Mouse (Mus musculus) left cerebral cortex, postnatal 10 days (tissue): Measurements from ENCODE around the gene Tmem69. TPM values are rescaled to one million over a fixed set of nuclear protein-coding genes. Genes with fewer than 3 reads are reported as not detected.

Experiments
- DNase-seq, 2 experiments: peaks; one replicate each; pipeline ENCODE4 v3.0.0; 2021 to 2022; ENCODE audit warnings: low spot score in 2 of 2, mixed read lengths in 1 of 2; ENCODE audit errors: extremely low spot score in 1 of 2
- intact Hi-C: fragments of 180-260 bp; cut with DNase I; formaldehyde crosslinking; loops from one replicate; pipeline ENCODE4 v1.15.1; 2025
- total RNA-seq, 2 experiments: library from RNA; stranded (reverse); gene quantifications; 2 replicates each; pipeline ENCODE4 v1.2.3; 2021

Tmem69 gene
- total RNA-seq, result 10 to 100 TPM; 10.9 to 12.6 TPM

DNA sequence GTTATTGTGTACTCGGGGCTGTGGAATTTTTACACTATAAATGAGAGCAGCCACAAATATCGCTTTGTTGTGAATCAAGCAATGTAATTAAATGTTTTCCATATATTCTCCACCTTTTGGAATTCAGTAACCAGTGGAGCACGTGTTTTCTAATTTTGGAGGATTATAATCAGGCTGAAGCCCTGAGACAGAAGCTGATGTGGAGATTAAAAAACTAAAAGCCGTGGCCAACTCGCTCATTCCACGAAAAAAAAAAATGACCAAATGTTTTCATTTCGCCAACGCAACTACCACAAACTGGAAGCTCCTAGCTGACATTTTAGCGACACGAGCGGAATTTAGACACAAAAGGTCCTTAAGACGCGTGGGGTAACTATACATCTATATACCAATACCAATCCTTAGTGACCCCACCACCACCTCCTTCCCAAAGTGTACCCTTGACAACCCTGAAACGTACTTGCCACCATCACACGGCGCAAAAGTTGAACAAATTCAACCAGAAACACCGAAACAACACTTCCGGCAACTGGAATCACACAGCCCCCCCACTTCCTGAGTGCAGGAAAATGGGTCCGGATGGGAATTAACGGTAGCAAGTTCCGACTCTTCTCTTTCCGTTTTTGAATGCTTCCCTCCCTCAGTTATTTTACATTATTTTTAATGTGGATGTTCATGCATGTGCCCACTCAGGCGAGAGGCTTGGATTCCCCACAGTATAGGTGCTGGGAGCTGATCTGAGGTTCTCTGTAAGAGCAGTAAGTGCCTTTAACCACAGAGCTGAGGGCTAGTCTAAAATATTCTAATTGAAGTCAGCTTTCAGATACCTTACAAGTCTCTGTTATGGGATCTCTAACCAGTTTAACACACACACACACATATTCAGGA is at the start of gene Tmem69:
TSS of gene Tmem69 (minus strand) at position 524 of the 888 bp plus-strand sequence.
- intact Hi-C loops, result no loop called here

DNA sequence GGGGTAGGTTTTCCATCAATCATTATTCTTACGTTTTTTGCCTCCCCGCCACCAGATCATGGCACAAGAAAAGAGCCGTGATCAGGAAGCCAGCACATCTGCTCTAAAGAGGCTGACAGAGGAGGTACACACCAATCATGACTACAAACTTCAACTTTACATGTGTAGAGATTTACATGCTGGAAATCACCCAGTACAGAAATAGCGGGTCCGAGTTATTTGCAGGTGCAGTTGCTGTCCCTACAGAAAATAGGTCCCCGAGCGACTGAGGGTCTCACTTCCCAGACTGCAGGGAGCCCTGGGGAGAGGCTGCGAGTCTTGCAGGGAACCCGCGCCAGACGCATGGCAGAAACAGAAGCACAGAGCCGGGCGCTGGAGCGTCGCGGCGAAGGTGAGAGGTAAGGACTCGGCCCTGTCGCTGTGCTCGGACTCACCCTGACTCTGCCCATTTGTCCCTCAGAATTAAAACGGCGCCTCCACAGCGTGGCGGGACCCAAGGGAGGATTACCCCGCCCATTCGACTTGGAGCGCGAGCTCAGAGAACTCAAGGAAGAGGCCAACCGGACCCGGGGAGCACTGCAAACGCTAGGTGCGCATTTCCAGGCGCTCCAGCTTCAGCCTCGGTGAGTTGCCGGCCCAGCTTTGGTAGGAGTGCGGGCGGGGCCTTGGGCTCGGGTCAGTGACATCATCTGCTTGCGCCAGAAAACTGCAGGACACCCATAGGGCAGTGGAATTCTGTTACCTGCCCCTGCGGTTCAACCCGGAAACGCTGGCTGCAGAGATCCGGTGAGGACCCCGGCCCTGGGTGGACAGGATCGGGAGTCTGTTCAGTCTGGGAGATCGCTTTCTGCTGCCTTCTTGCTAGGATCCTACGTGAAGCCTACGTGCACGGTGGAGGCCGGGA is 41.5 kb upstream of the Tmem69 start:
- DNase-seq, result peak; percentile 85 to 93
- intact Hi-C loops, result no loop called here

More for the DNA sequence above, at the start of gene Tmem69:
- peak; percentile 77 to 82 for DNase-seq

DNA sequence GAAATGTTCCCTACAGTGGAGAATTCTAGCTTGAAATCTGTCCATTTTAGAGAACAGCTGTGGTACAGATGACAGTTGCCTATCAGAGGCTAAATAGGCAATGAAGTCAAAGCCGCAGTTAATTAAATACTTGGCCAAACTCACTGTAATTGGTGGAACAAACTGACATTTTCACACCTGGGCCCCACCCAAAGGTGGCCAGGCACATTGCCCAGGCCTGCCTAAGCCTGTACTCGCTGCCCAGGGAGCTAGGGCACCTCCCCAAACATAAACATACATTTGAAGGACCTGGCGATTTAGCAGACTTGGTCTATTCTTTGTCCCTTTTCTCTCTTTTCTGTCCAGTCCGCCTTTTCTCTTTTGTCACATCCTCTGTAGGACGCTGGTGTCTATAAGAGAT is 40.6 kb upstream of the Tmem69 start, which contains the start of gene Ccdc17:
TSS of gene Ccdc17 (plus strand) at position 276 of the 400 bp plus-strand sequence.
- intact Hi-C loops, result no loop called here
- no peak for DNase-seq

- intact Hi-C loops, result no loop called here
- no peak for DNase-seq
Measured at GRCm38 (mm10) chr4:116595793-116596192, 40.1 kb upstream of the Tmem69 start.

GRCm38 (mm10) chr4:116558151-116558882 is 2.6 kb upstream of the Tmem69 start:
- peak in 1 of 2 experiments; percentile 15 for DNase-seq
- intact Hi-C loops, result no loop called here

DNA sequence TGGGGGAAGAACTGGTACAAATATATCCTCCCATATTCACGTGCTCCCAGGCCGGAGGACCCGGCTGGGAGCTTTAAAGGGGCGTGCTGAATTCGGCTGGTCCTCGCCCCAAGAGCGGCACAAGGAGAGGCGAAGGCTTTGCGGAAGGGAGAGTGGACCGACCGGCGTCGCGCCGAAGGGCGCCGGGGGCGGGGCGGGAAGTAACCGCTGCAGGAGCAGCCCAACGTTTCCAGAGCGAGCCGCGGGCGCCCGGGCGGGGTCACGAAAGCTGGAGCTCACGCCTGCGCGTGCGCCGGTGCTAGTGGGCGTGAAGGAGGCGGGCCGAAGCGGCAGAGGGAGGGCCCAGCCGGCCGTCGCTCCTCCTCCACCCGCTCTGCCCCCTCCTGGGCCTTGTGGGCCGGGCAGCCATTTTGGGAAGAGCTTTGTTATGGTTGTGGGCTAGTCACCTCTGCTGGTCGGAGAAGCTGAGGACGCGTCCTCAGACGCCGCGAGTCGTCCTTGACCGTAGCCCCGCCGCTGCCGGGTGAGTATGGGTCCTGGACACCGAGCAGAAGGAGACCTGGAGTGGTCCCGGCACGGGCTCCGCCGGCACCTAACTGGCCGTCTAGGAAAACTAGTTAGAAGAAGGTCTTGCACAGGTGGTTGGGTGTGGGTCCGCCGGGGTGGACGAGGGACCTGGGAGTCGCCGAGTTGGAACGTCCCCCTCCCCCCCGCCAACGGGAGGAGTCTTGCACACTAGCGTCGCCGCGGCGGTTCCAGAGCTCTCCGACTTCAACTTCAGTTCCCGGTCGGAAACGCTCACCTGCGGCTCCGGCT is 1.8 kb upstream of the Tmem69 start, which contains the start of gene Gpbp1l1:
TSS of gene Gpbp1l1 (plus strand) at position 353 of the 816 bp plus-strand sequence.
- intact Hi-C loops, result no loop called here

GRCm38 (mm10) chr4:116556561-116557305 is 997 bp upstream of the Tmem69 start:
- peak; percentile 92 to 96 for DNase-seq
- intact Hi-C loops, result no loop called here

More for the DNA sequence above, 1.8 kb upstream of the Tmem69 start, which contains the start of gene Gpbp1l1:
- peak; percentile 96 to 98 for DNase-seq

GRCm38 (mm10) chr4:116553035-116553434 is 2.7 kb downstream of the Tmem69 start:
- intact Hi-C loops, result no loop called here
- DNase-seq, result no peak

DNA sequence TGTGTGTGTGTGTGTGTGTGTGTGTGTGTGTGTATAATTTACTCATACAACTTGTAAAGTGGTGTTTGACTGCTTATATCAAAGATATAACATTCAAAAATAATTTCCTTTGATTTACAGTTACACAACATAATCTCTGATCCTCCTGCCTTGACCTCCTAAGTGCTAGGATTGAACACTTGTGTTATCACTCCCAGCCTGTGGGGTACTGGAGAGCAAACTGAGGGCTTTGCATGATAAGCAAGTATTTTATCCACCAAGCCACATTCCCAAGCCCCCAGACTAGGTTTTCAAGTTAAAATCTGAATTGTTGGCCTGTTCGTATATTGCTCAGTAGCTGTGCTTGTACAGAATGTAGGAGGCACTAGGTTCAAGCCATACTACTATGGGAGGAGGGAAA is 5.3 kb downstream of the Tmem69 start:
- intact Hi-C loops, result no loop called here
- no peak for DNase-seq

- intact Hi-C loops, result no loop called here
- DNase-seq, result no peak
Measured at GRCm38 (mm10) chr4:116537737-116538136, 18.0 kb downstream of the Tmem69 start.

- intact Hi-C loops, result no loop called here
- DNase-seq, result no peak
Measured at GRCm38 (mm10) chr4:116536351-116536750, 19.4 kb downstream of the Tmem69 start.

GRCm38 (mm10) chr4:116531109-116531508 is 24.6 kb downstream of the Tmem69 start:
- intact Hi-C loops, result no loop called here
- no peak for DNase-seq

DNA sequence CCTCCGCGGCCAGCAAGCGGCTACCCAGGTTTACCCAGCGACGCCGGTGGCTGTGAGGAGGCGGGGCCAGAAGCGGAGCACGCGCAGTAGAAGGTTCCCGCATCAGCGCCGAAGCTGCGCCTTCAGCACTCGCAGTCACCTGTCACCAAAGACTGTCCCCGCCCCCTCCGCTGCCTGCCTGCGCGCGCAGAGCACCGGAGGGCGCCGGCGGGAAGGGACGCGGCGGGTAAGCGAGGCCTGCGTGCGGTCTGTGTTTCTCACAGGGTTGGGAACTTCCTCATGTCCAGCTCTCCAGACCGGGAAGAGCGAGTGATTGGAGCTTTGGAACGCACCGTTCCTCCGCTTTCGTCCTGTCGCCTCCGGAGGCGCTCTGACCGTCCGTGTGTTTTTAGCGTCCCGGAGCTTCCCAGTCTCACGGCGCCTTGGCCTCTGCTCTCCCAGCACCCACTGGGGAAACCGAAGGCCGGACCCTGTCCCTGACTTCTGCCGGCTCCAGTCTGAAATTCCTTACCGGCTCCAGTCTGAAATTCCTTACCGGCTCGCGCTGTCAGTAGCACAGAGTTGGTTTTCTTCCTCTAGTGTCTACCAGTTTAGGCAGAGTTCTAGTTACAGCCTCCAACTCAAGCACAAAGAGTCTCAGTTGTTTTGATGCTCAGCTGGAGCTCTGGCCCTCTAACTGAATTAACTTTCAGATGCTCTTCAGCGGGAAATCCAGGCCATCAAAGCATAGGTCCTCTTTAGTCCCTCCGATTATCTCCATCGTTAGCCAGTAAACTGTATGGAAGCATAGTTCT is 48.1 kb downstream of the Tmem69 start, which contains the start of gene Ipp:
TSS of gene Ipp (plus strand) at position 125 of the 794 bp plus-strand sequence.
- intact Hi-C loops, result loop anchor here (5.0 kb wide), 1 partner anchor 45 kb away; the partner anchor contains the start of gene Mast2
- DNase-seq, result peak; percentile 92 to 97

DNA sequence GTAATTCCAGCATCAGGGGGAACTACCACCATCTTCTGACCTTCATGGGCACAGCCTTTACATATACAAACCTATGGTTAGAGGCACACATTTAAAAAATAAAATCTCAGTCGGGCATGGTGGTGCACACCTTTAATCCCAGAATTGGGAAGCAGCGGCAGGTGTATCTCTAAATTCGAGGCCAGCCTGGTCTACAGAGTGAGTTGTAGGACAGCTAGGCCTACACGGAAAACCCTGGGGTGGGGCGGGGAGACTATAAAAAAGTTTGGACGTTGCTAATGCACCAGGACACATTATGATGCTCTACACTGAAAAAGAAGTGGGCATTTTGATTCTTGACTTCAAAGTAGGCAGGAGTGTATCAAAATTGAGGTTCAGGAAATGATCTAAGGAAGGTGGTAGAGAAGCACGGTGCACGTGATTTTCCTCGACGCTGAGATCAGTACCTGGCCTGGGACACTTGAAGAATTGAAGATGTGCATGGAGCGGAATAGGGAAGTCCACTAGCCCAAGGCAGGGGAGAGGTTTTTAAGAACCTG is 48.8 kb downstream of the Tmem69 start:
- intact Hi-C loops, result loop anchor here (5.0 kb wide), 1 partner anchor 45 kb away; the partner anchor contains the start of gene Mast2
- no peak for DNase-seq
